Mouse (Mus musculus) erythroblast, embryonic 14.5 days (primary cell): ENCODE measurements around the gene Olfr137. TPM values are rescaled to one million over a fixed set of nuclear protein-coding genes. Genes with fewer than 3 reads are reported as not detected.

Source experiments
- H3K27me3 ChIP-seq: 2 replicates; pipeline ENCODE4 v1.6.1; 2012; ENCODE audit warnings: inconsistent platforms; ENCODE audit not compliant: control insufficient read depth
- H3K36me3 ChIP-seq: 2 replicates; pipeline ENCODE4 v1.6.1; 2012; ENCODE audit warnings: mild to moderate bottlenecking, inconsistent platforms; ENCODE audit not compliant: control insufficient read depth
- H3K4me1 ChIP-seq: 2 replicates; pipeline ENCODE4 v1.6.1; 2012; ENCODE audit warnings: inconsistent platforms; ENCODE audit not compliant: control insufficient read depth
- H3K4me3 ChIP-seq: replicated peaks from 2 replicates; pipeline ENCODE3; 2012; ENCODE audit warnings: moderate library complexity, mild to moderate bottlenecking, inconsistent platforms
- H3K9me3 ChIP-seq: 2 replicates; pipeline ENCODE4 v1.6.1; 2012; ENCODE audit warnings: low read length, inconsistent platforms, mixed read lengths; ENCODE audit not compliant: control insufficient read depth
- GATA1 ChIP-seq: IDR thresholded peaks from 2 replicates; pipeline ENCODE4 v1.6.1; 2012; ENCODE audit warnings: low read length, inconsistent platforms, mixed read lengths
- TAL1 ChIP-seq: IDR thresholded peaks from 3 replicates; pipeline ENCODE4 v1.6.1; 2012; ENCODE audit warnings: low read length, inconsistent platforms, mixed read lengths
- polyA plus RNA-seq: library from polyadenylated mRNA; stranded (reverse); fragments of >175 nt; gene quantifications from 2 replicates; pipeline ENCODE4 v1.2.3, GENCODE M21; 2012

Olfr137 gene
- polyA plus RNA-seq = not detected in 2 replicates

GRCm38 (mm10) chr17:38307470-38307869 lies at the start of gene Olfr137:
Gene Olfr137 (minus strand): TSS chr17:38307570.
- Histone ChIP-seq H3K27me3 (no peaks in the 10 kb centered on the region), H3K4me1 (no peaks in the 10 kb centered on the region), H3K9me3 (peaks cover 5% of the 10 kb centered on the region), H3K36me3 (no peaks in the 10 kb centered on the region), H3K4me3 (no peak within 1 kb of the TSS)
- TF ChIP-seq TAL1 = no peak
- no peak for TF ChIP-seq GATA1

GRCm38 (mm10) chr17:38329531-38329930 lies 22.2 kb upstream of the Olfr137 start, which contains the start of gene Olfr136:
Gene Olfr136 (plus strand): TSS chr17:38329831.
- peaks cover 7% of the 10 kb centered on the region for H3K9me3 ChIP-seq
- H3K4me3 ChIP-seq = no peak within 1 kb of the TSS
- no peaks in the 10 kb centered on the region for H3K36me3 ChIP-seq
- no peaks in the 10 kb centered on the region for H3K27me3 ChIP-seq
- TF ChIP-seq TAL1 (no peak), GATA1 (no peak)
- H3K4me1 ChIP-seq = no peaks in the 10 kb centered on the region

- H3K27me3 ChIP-seq = no peaks in the 10 kb centered on the region
- no peaks in the 10 kb centered on the region for H3K4me1 ChIP-seq
- H3K36me3 ChIP-seq = no peaks in the 10 kb centered on the region
- no peaks in the 10 kb centered on the region for H3K9me3 ChIP-seq
- TF ChIP-seq GATA1 (no peak), TAL1 (no peak)
- H3K4me3 ChIP-seq = no peak within 1 kb of the TSS
Observed at GRCm38 (mm10) chr17:38260735-38261134, 46.6 kb downstream of the Olfr137 start, which contains the start of gene Olfr138. Gene Olfr138 (plus strand): TSS chr17:38261035.

Other genes with a start within 250 kb of the Olfr137 start
- gene Olfr129, start 247.5 kb downstream of the Olfr137 start, polyA plus RNA-seq = not detected in 2 replicates
- gene Olfr130, start 243.6 kb downstream of the Olfr137 start, polyA plus RNA-seq = not detected in 2 replicates
- gene Olfr131, start 218.9 kb downstream of the Olfr137 start, polyA plus RNA-seq = not detected in 2 replicates
- not detected in 2 replicates for gene Olfr132, start 173.0 kb downstream of the Olfr137 start, polyA plus RNA-seq
- not detected in 2 replicates for gene Olfr133, start 162.3 kb downstream of the Olfr137 start, polyA plus RNA-seq
- gene Olfr134, start 136.2 kb downstream of the Olfr137 start, polyA plus RNA-seq = not detected in 2 replicates
- not detected in 2 replicates for gene Olfr135, start 103.2 kb downstream of the Olfr137 start, polyA plus RNA-seq
- gene Olfr138, start 46.5 kb downstream of the Olfr137 start, polyA plus RNA-seq = not detected in 2 replicates
- gene Olfr136, start 22.3 kb upstream of the Olfr137 start, polyA plus RNA-seq = not detected in 2 replicates
- not detected in 2 replicates for gene Esp36, start 112.6 kb upstream of the Olfr137 start, polyA plus RNA-seq
- gene Esp34, start 246.6 kb upstream of the Olfr137 start, polyA plus RNA-seq = not detected in 2 replicates